Mouse (Mus musculus) neural tube, embryonic 11.5 days (tissue): ENCODE results near the gene Apopt1. TPM values are rescaled to one million over a fixed set of nuclear protein-coding genes. Genes with fewer than 3 reads are reported as not detected.
"Not testable (repeated sequence)": the region's sequence is repeated elsewhere in the genome, so short reads cannot be mapped to it uniquely, and the experiment has no call there.

Experiments
- ATAC-seq: fragments of 200-750 bp; cut with Nextera tagmentation; 2 replicates; pipeline ENCODE4 v1.8.0; 2017; ENCODE audit warnings: moderate number of reproducible peaks, mild to moderate bottlenecking, moderate TSS enrichment, moderate library complexity; ENCODE audit not compliant: insufficient read depth, low FRiP score, low TSS enrichment
- DNase-seq: peaks from one replicate; pipeline ENCODE4 v3.0.0-alpha.2; 2015; ENCODE audit warnings: low spot score
- H3K27ac ChIP-seq: fragments of 300-500 bp; sonication (generic); 2 replicates; pipeline ENCODE4 v1.5.1; 2014; ENCODE audit warnings: low read depth, mild to moderate bottlenecking, low read length
- H3K27me3 ChIP-seq: fragments of 300-500 bp; sonication (generic); 2 replicates; pipeline ENCODE4 v1.6.1; 2014; ENCODE audit warnings: mild to moderate bottlenecking, low read length, mixed read lengths; ENCODE audit not compliant: control insufficient read depth, insufficient read depth
- H3K36me3 ChIP-seq: fragments of 300-500 bp; sonication (generic); 2 replicates; pipeline ENCODE4 v1.6.1; 2014; ENCODE audit warnings: mild to moderate bottlenecking, low read length, moderate library complexity, mixed read lengths; ENCODE audit not compliant: control insufficient read depth, insufficient read depth
- H3K4me1 ChIP-seq: fragments of 300-500 bp; sonication (generic); 2 replicates; pipeline ENCODE4 v1.6.1; 2014; ENCODE audit warnings: low read length, mixed read lengths; ENCODE audit not compliant: control insufficient read depth, insufficient read depth
- H3K4me2 ChIP-seq: fragments of 300-500 bp; sonication (generic); 2 replicates; pipeline ENCODE4 v1.6.1; 2014; ENCODE audit warnings: low read depth, mild to moderate bottlenecking, moderate library complexity
- H3K4me3 ChIP-seq: fragments of 300-500 bp; sonication (generic); 2 replicates; pipeline ENCODE4 v1.5.1; 2014; ENCODE audit warnings: low read depth, low read length
- H3K9ac ChIP-seq: fragments of 300-500 bp; sonication (generic); 2 replicates; pipeline ENCODE4 v1.6.1; 2014; ENCODE audit warnings: mild to moderate bottlenecking, low read length
- H3K9me3 ChIP-seq: fragments of 300-500 bp; sonication (generic); 2 replicates; pipeline ENCODE4 v1.6.1; 2016; ENCODE audit warnings: low read length; ENCODE audit not compliant: control insufficient read depth
- WGBS: fragments of 180-500 bp; shearing (Covaris S2); extraction: QIAGEN DNeasy Blood & Tissue Kit; methylation state at CpG from one replicate; pipeline ENCODE4 v1.1.7; 2014; 5-methylcytosine and 5-hydroxymethylcytosine counted together
- polyA plus RNA-seq: library from polyadenylated mRNA; unstranded; fragments of >200 nt; fragmentation: Nextera tagmentation; extraction: Ambion mirVana; gene quantifications from 2 replicates; pipeline ENCODE4 v1.2.1, GENCODE M21; 2014

The Apopt1 gene
- polyA plus RNA-seq, 1 experiment from 2014 or later: 53.4 TPM

GRCm38 (mm10) chr12:111725338-111726121, 12.5 kb downstream of the Apopt1 start:
- H3K36me3 ChIP-seq: no peaks in the 10 kb centered on the region; the same call in 1 of the 2 replicates
- H3K4me2 ChIP-seq: no peak overlapping the region
- DNase-seq (no peak), ATAC-seq (no peak)
- WGBS: 67% methylated on average over 12 of the region's 12 CpGs
- H3K9me3 ChIP-seq: no peaks in the 10 kb centered on the region
- H3K9ac ChIP-seq: no peak overlapping the region
- no peak overlapping the region for H3K4me3 ChIP-seq
- 0 out of 2 replicates have a peak, but pooled peaks cover 3% of the 10 kb centered on the region for H3K4me1 ChIP-seq
- no peak overlapping the region for H3K27ac ChIP-seq
- no peaks in the 10 kb centered on the region for H3K27me3 ChIP-seq

DNA sequence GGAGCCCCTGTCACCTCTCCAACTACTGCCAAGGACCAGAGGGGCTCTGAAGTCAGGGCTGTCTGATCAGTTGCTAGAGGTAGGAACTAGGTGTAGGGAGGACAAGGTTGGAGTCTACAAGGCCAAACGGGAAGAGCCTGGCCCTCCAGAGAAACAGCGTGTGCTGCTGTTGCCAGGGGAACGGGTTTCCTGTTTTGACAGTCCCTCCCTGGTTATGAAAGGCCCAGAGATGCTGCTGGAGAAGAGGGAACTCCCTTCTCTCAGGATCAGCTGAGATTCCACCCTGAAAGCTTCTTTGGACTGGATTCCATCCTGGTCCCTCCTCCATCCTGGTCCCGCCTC, 13.0 kb downstream of the Apopt1 start:
- Histone ChIP-seq H3K9me3 (no peaks in the 10 kb centered on the region), H3K27ac (no peak overlapping the region), H3K4me1 (0 out of 2 replicates have a peak, but pooled peaks cover 3% of the 10 kb centered on the region), H3K4me3 (no peak overlapping the region), H3K27me3 (no peaks in the 10 kb centered on the region), H3K4me2 (no peak overlapping the region), H3K36me3 (no peaks in the 10 kb centered on the region; the same call in 1 of the 2 replicates), H3K9ac (no peak overlapping the region)
- no peak for DNase-seq
- WGBS: 77% methylated on average over 4 of the region's 4 CpGs
- ATAC-seq: no peak

DNA sequence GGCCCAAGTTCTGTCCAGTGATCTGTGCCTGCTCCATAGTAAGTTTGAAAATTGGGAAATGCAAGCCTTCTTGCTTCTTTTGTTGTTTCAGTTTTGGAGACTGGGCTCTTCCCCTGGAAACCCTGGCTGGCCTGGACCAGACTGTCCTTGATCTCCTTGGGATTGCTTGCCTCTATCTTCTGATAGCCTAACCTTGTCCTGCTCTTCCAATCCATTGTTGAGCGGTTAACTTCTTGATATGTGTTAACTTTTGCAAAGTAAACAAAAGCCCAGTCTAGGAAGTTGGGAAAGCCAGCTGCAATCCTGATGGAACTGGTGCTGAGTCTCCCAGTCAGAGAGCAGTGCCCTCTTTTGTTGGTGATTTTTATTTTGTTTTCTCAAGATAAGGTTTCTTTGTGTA, 14.9 kb downstream of the Apopt1 start:
- H3K4me2 ChIP-seq: no peak overlapping the region
- 91% methylated on average over 1 of the region's 1 CpGs for WGBS
- H3K27ac ChIP-seq: no peak overlapping the region
- no peaks in the 10 kb centered on the region for H3K27me3 ChIP-seq
- no peak overlapping the region for H3K4me3 ChIP-seq
- H3K36me3 ChIP-seq: no peaks in the 10 kb centered on the region; the same call in 1 of the 2 replicates
- H3K4me1 ChIP-seq: 0 out of 2 replicates have a peak, but pooled peaks cover 3% of the 10 kb centered on the region
- ATAC-seq: no peak
- no peak for DNase-seq
- no peak overlapping the region for H3K9ac ChIP-seq
- H3K9me3 ChIP-seq: no peaks in the 10 kb centered on the region

DNA sequence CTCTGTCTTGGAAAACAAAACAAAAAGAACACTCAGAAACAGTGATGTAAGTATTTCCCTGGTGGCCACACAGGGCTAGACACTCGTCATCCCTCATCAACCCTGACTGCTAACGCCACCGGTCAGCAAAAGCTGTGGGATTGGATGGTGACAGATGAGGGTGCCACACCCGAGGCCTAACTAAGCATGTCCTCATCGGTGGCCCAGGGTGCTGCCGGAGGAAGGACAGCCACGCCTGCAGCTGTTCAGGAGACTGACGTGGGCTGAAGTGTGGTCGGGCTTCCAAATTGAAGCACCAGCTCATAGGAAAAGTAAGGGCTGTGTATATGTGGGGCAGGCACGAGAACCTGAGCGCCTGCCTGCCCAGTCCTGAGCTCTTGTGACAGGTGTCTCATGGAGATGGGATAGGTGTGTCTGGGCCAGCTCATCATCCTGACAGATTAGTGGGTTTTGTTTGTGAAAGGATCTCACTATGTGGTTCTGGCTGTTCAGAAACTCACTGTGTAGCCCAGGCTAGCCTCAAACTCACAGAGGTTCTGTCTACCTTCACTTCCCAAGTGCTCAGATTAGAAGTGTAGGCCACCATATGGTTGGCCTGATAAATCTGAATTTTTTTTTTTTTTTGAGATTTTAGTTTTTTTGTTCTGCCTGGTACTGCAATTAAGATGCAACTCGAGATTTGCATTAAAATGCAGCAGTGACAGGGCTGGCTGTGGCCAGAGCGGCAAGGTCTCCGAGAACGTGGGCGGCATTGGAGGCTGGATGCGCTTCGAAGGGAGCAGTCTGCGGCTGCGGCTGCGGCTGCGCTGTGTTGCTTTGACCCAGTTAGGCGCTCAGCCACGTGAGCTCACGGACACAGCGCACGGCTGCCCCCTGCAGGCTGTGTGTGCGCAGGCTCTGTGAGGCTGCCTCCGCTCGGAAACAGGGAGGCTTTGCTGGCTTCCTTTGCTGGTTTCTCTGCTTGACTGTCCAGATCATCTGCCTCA, 19.1 kb downstream of the Apopt1 start:
- 34% methylated on average over 30 of the region's 30 CpGs for WGBS
- Histone ChIP-seq H3K4me1 (no peaks in the 10 kb centered on the region), H3K9me3 (no peaks in the 10 kb centered on the region), H3K27me3 (no peaks in the 10 kb centered on the region), H3K4me2 (0 out of 2 replicates have a peak overlapping the region, but pooled peaks have one; percentile 14), H3K4me3 (no peak overlapping the region), H3K27ac (no peak overlapping the region), H3K9ac (no peak overlapping the region), H3K36me3 (no peaks in the 10 kb centered on the region; the same call in 1 of the 2 replicates)
- DNase-seq (peak; percentile 95), ATAC-seq (peak; percentile 74)

- no peaks in the 10 kb centered on the region; the same call in 1 of the 2 replicates for H3K36me3 ChIP-seq
- no peak overlapping the region for H3K4me2 ChIP-seq
- H3K27ac ChIP-seq: no peak overlapping the region
- no peak overlapping the region for H3K4me3 ChIP-seq
- H3K9ac ChIP-seq: no peak overlapping the region
- no peaks in the 10 kb centered on the region for H3K4me1 ChIP-seq
- no peaks in the 10 kb centered on the region for H3K27me3 ChIP-seq
- H3K9me3 ChIP-seq: no peaks in the 10 kb centered on the region
- no peak for DNase-seq
- 62% methylated on average over 5 of the region's 5 CpGs for WGBS
- no peak for ATAC-seq
Measured at GRCm38 (mm10) chr12:111732921-111733320, 19.9 kb downstream of the Apopt1 start.

- Histone ChIP-seq H3K9me3 (no peaks in the 10 kb centered on the region), H3K27me3 (no peaks in the 10 kb centered on the region), H3K9ac (no peak overlapping the region), H3K4me3 (no peak overlapping the region), H3K4me2 (no peak overlapping the region), H3K27ac (no peak overlapping the region), H3K4me1 (no peaks in the 10 kb centered on the region), H3K36me3 (no peaks in the 10 kb centered on the region; the same call in 1 of the 2 replicates)
- WGBS: 93% methylated on average over 3 of the region's 3 CpGs
- ATAC-seq: no peak
- DNase-seq: no peak
Measured at GRCm38 (mm10) chr12:111734912-111735311, 21.9 kb downstream of the Apopt1 start.

GRCm38 (mm10) chr12:111736676-111737075, 23.6 kb downstream of the Apopt1 start:
- not testable (repeated sequence) for H3K27me3 ChIP-seq, ATAC-seq, H3K9ac ChIP-seq, H3K4me2 ChIP-seq, H3K9me3 ChIP-seq, H3K4me3 ChIP-seq, H3K27ac ChIP-seq, H3K36me3 ChIP-seq, H3K4me1 ChIP-seq, DNase-seq
- WGBS: 90% methylated on average over 8 of the region's 8 CpGs

DNA sequence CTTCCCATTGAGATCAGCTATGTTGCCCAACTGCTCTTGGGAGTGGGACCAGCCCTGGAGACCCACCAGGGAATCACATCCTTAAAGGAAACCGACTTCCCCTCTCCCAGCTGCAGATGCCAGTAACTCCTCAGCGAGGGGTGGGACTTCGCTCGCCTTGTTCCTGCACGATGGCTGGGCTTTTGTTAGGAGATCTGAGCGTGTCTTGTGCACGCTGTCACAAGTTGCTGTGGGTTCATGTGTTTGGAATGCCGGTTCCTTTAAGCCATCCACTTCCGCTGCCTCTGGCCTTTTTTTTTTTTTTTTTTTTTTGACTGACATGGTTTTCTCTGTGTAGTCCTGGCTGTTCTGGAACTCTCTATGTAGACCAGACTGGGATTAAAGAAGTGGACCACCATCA, 24.3 kb downstream of the Apopt1 start:
- Histone ChIP-seq H3K9me3 (no peaks in the 10 kb centered on the region), H3K27ac (no peak overlapping the region), H3K9ac (no peak overlapping the region), H3K4me3 (no peak overlapping the region), H3K27me3 (no peaks in the 10 kb centered on the region), H3K4me2 (no peak overlapping the region), H3K4me1 (no peaks in the 10 kb centered on the region), H3K36me3 (no peaks in the 10 kb centered on the region)
- WGBS: 79% methylated on average over 9 of the region's 9 CpGs
- no peak for DNase-seq
- ATAC-seq: no peak
